Mouse (Mus musculus): ENCODE results near the gene Bank1.

DNA sequence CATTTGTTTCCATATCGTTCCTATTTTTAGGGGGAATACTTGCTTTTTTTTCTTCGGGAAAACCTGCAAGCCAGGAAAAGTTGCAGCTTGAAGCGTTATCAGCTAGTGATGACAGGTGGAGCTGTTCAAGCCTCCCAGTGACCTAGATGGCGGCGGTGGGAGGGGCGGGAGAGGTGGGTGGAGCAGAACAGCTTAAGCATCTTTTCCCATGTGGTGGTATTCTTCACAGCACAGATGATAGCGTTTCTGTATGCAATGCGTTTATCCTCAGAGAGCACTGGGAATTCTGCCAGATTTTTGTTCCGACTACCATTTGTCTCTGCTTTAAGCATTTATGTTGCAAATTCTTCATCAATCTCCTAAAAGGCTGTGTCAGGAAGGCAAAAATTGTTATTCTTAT is 318.0 kb downstream of the Bank1 start:
- no peak for TF ChIP-seq MAX (IDR thresholded peaks at IDR 0.05; ENCODE audit: low read length)
- TF ChIP-seq KAT2A (conservative IDR thresholded peaks at IDR 0.05; ENCODE audit: low read depth, low read length): no peak
- TF ChIP-seq CTCF (IDR thresholded peaks at IDR 0.05 in 2 of 3, conservative IDR thresholded peaks at IDR 0.05 in 1 of 3; ENCODE audit: control insufficient read depth in 1 of 3, insufficient read depth in 1 of 3, low read depth in 2 of 3, low read length in 3 of 3, poor library complexity in 1 of 3, severe bottlenecking in 1 of 3): no peak
- no peak for TF ChIP-seq GABPA (IDR thresholded peaks at IDR 0.05; ENCODE audit: low read depth, low read length)
- no peak for TF ChIP-seq NRF1 (IDR thresholded peaks at IDR 0.05; ENCODE audit: insufficient read depth, low read depth, low read length, poor library complexity, severe bottlenecking)
- no peak for TF ChIP-seq ZC3H11A (IDR thresholded peaks at IDR 0.05; ENCODE audit: low read depth, low read length)
- no peak for TF ChIP-seq JUND (IDR thresholded peaks at IDR 0.05; ENCODE audit: low read depth, low read length)
- TF ChIP-seq EP300 (IDR thresholded peaks at IDR 0.05; ENCODE audit: low read depth in 1 of 2, low read length in 2 of 2): no peak
- TF ChIP-seq POLR2AphosphoS2 (IDR thresholded peaks at IDR 0.05; ENCODE audit: low read length): no peak
- no peak for TF ChIP-seq USF1 (IDR thresholded peaks at IDR 0.05; ENCODE audit: low read depth, low read length)
- no peak for TF ChIP-seq CHD2 (IDR thresholded peaks at IDR 0.05; ENCODE audit: low read length)
- no peak for TF ChIP-seq POLR2A (IDR thresholded peaks at IDR 0.05; ENCODE audit: control insufficient read depth in 1 of 2, insufficient read depth in 1 of 2, low read depth in 1 of 2, low read length in 2 of 2, poor library complexity in 1 of 2)
- TF ChIP-seq SMC3 (IDR thresholded peaks at IDR 0.05; ENCODE audit: low read depth, low read length): no peak
